18 mouse cellular contexts compared by ENCODE assay signal in the genomic region with DNA sequence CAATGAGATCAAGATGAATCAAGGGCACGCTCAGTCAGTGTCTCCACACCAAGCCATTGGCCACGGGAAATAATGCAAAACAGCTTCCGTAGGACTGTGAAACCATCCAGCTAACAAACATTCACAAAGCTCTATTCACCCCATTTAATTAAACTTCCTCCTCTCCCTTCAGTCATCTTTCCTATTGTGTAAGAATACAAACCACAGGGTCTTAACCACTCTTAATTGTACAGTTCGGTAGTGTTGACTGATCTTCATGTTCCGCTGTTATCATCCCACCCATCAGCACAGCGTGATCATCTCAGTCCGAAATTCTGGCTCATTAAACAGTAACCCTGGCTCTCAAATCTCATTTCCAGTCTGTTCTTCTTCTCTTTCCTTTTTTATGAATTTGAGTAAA.
"Had no signal": no experiment of that assay in that cellular context is flagged by ENCODE, and none has a peak within 500 bp of the region (broad histone marks: within the 10 kb centered on the region; RNA-seq: fewer than 3 reads in every experiment).

No protein-coding gene starts in this region.

- H3K4me2 ChIP-seq: limb, embryonic 13.5 days; liver, embryonic 15.5 days; lung, embryonic 14.5 days; midbrain, embryonic 11.5 days; midbrain, embryonic 15.5 days; neural tube, embryonic 13.5 days had no signal

- H3K9me3 ChIP-seq: limb, embryonic 13.5 days; liver, embryonic 15.5 days; midbrain, embryonic 15.5 days; neural tube, embryonic 13.5 days had no signal

- ATAC-seq: inflammation-experienced regulatory T-cells, adult 6 months; intestine, postnatal 0 days; midbrain, embryonic 15.5 days had no signal

- H3K27me3 ChIP-seq: limb, embryonic 13.5 days; liver, embryonic 15.5 days; midbrain, embryonic 15.5 days had no signal

- H3K4me3 ChIP-seq: layer of hippocampus, adult 2 months; limb, embryonic 13.5 days; liver, embryonic 15.5 days; midbrain, embryonic 15.5 days; neural tube, embryonic 13.5 days had no signal

- H3K9ac ChIP-seq: limb, embryonic 13.5 days; liver, embryonic 15.5 days; lung, embryonic 14.5 days; midbrain, embryonic 15.5 days; neural tube, embryonic 13.5 days had no signal

- H3K27ac ChIP-seq: layer of hippocampus, adult 2 months; limb, embryonic 13.5 days; liver, embryonic 15.5 days; midbrain, embryonic 15.5 days; neural tube, embryonic 13.5 days had no signal

- H3K4me1 ChIP-seq: liver, embryonic 15.5 days had no signal

- DNase-seq: kidney, adult 8-10 months; kidney, postnatal 10 days; kidney, postnatal 4 days; left cerebral cortex, postnatal 4 days; lung, embryonic 14.5 days; lung, postnatal 10 days; right cerebral cortex, adult 18-20 months; right cerebral cortex, postnatal 25 days; thymus, adult 2 months; thymus, postnatal 25 days had no signal

- H3K36me3 ChIP-seq: limb, embryonic 13.5 days; liver, embryonic 15.5 days; midbrain, embryonic 15.5 days; neural tube, embryonic 13.5 days had no signal
